Mouse (Mus musculus) bone marrow, adult 2 months (tissue): ENCODE results near the gene Dnase2b. TPM values are rescaled to one million over a fixed set of nuclear protein-coding genes. Genes with fewer than 3 reads are reported as not detected.

Source experiments
- H3K27ac ChIP-seq: fragments of 200-500 bp; 2 replicates; pipeline ENCODE4 v1.5.1; 2012; ENCODE audit warnings: low read depth, mild to moderate bottlenecking, control low read depth, inconsistent platforms, low read length; ENCODE audit not compliant: control insufficient read depth, poor library complexity, insufficient read depth
- H3K4me1 ChIP-seq: fragments of 200-500 bp; 2 replicates; pipeline ENCODE4 v1.6.1; 2011; ENCODE audit warnings: low read length; ENCODE audit not compliant: control insufficient read depth, insufficient read depth
- H3K4me3 ChIP-seq: fragments of 200-500 bp; replicated peaks from 2 replicates; pipeline ENCODE3; 2011; ENCODE audit warnings: mild to moderate bottlenecking, low read depth, low read length, control low read depth; ENCODE audit not compliant: control insufficient read depth
- CTCF ChIP-seq: fragments of 200-500 bp; IDR thresholded peaks from 2 replicates; pipeline ENCODE4 v1.5.1; 2011; ENCODE audit warnings: low read length, control low read depth; ENCODE audit not compliant: control insufficient read depth, insufficient read depth
- POLR2A ChIP-seq: fragments of 200-500 bp; IDR thresholded peaks from 2 replicates; pipeline ENCODE4 v1.6.1; 2011; ENCODE audit warnings: low read depth, mild to moderate bottlenecking, control low read depth, low read length, borderline replicate concordance; ENCODE audit not compliant: control insufficient read depth
- WGBS: fragments of 180-500 bp; shearing (Covaris S2); methylation state at CpG from one replicate; pipeline ENCODE4 v1.1.7; 2018; 5-methylcytosine and 5-hydroxymethylcytosine counted together
- polyA plus RNA-seq: library from polyadenylated mRNA; stranded (reverse); fragments of >200 nt; gene quantifications from 2 replicates; pipeline ENCODE4 v1.2.4, GENCODE M21; 2011; ENCODE audit warnings: low replicate concordance; ENCODE audit not compliant: missing spikeins, insufficient read depth, insufficient read length

Dnase2b gene
- polyA plus RNA-seq, 1 experiment = not detected

GRCm38 (mm10) chr3:146607368-146607767 lies 8.0 kb downstream of the Dnase2b start:
- TF ChIP-seq POLR2A (no peak), CTCF (no peak)
- 34% methylated on average over 1 of the region's 1 CpGs for WGBS
- no peak overlapping the region for H3K27ac ChIP-seq
- H3K4me1 ChIP-seq = no peaks in the 10 kb centered on the region
- H3K4me3 ChIP-seq = no peak overlapping the region

GRCm38 (mm10) chr3:146604647-146605046 lies 10.7 kb downstream of the Dnase2b start:
- WGBS = 83% methylated on average over 9 of the region's 9 CpGs
- H3K4me1 ChIP-seq = no peaks in the 10 kb centered on the region
- H3K27ac ChIP-seq = no peak overlapping the region
- no peak overlapping the region for H3K4me3 ChIP-seq
- TF ChIP-seq CTCF (no peak), POLR2A (no peak)

GRCm38 (mm10) chr3:146602531-146602930 lies 12.9 kb downstream of the Dnase2b start:
- 80% methylated on average over 3 of the region's 3 CpGs for WGBS
- Histone ChIP-seq H3K4me3 (no peak overlapping the region), H3K27ac (no peak overlapping the region), H3K4me1 (no peaks in the 10 kb centered on the region)
- TF ChIP-seq CTCF (no peak), POLR2A (no peak)

- TF ChIP-seq POLR2A (no peak), CTCF (no peak)
- WGBS = 83% methylated on average over 2 of the region's 2 CpGs
Observed at GRCm38 (mm10) chr3:146601205-146601604, 14.2 kb downstream of the Dnase2b start.

DNA sequence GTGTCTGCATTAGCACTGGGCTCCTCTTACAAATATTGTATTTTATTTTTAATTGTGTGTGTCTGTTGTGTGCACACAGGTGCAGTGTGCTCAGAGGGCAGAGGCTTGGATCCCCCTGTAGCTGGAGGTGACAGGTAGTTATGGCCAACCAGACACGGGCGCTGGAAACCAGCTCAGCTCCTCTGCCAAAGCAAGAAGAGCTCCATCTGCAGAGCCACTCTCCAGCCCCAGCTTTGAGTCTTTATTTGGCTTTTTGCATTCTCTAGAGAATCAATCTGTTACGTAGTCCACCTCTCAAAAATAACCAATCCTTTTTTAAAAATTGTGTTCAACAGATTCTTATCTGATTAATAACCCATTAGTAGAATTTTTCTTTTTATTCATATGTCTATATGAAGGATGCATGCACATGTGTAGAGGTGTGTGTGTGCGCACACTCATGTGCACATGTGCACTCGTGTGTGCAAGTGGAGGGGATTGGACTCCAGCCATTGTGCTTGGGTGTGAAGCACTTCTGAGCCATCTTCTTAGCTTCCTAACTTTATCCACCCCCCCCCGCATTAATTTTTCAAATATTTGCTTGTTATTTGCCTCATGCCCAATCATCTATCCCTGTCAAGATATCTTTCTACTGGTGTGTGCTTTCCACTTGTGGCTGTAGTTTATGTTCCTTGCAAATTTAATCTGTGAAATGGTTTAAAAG lies 16.0 kb downstream of the Dnase2b start:
- Histone ChIP-seq H3K27ac (no peak overlapping the region), H3K4me1 (no peaks in the 10 kb centered on the region), H3K4me3 (no peak overlapping the region)
- 78% methylated on average over 6 of the region's 6 CpGs for WGBS
- TF ChIP-seq CTCF (no peak), POLR2A (no peak)

More at GRCm38 (mm10) chr3:146601205-146601604, 14.2 kb downstream of the Dnase2b start:
- Histone ChIP-seq H3K27ac (no peak overlapping the region), H3K4me1 (no peaks in the 10 kb centered on the region), H3K4me3 (no peak overlapping the region)

DNA sequence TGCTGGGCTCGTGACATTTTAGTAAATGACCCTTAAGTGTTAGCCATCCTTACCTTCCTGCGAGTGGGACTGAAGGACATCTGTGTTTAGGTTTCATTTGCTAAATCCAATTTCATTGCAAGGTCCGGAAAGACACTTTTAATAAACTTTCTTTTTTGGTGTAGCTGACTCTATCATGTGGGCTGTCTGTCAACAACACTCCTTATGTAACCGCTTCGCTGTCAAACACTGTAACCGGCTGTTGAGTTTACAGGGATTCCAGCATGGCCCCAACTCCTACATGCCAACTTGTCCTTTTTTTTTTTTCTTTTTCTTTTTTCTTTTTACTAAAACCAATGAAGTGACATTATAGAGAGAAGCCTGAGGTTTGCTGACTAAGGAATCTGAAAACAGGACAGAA lies 17.0 kb downstream of the Dnase2b start:
- WGBS = 54% methylated on average over 6 of the region's 6 CpGs
- H3K4me3 ChIP-seq = no peak overlapping the region
- no peak overlapping the region for H3K27ac ChIP-seq
- TF ChIP-seq POLR2A = no peak
- TF ChIP-seq CTCF = no peak
- no peaks in the 10 kb centered on the region for H3K4me1 ChIP-seq

DNA sequence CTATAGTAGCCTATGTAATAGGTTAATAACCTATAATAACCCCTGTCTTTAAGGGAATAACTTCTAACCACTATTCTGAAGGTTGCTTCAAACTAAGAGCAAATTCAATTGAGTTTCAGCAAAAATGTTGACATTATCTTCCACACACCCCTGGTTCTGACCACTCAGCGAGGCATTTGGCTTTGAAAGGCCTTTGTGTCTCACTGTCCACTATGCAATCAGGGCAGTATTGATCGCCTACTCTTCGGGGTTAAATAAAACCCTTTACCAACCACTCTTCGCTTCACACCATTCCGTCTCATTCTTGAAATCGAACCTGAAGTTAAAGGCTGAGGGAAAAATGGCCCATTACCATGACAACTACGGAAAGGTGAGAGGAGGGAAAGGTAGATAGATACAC lies 18.5 kb downstream of the Dnase2b start:
- 81% methylated on average over 7 of the region's 7 CpGs for WGBS
- TF ChIP-seq CTCF (no peak), POLR2A (no peak)
- H3K4me1 ChIP-seq = no peaks in the 10 kb centered on the region
- H3K27ac ChIP-seq = no peak overlapping the region
- H3K4me3 ChIP-seq = no peak overlapping the region

GRCm38 (mm10) chr3:146596387-146596786 lies 19.0 kb downstream of the Dnase2b start:
- 89% methylated on average over 8 of the region's 8 CpGs for WGBS
- TF ChIP-seq POLR2A = no peak
- TF ChIP-seq CTCF = no peak
- Histone ChIP-seq H3K4me1 (no peaks in the 10 kb centered on the region), H3K27ac (no peak overlapping the region), H3K4me3 (no peak overlapping the region)
